Mouse (Mus musculus): ENCODE data around the gene Hsd11b1. TPM values are rescaled to one million over a fixed set of nuclear protein-coding genes. Genes with fewer than 3 reads are reported as not detected.

Hsd11b1 gene
- total and polyA plus RNA-seq, 2 experiments from 2014 or later: 2.8 to 3.0 TPM

DNA sequence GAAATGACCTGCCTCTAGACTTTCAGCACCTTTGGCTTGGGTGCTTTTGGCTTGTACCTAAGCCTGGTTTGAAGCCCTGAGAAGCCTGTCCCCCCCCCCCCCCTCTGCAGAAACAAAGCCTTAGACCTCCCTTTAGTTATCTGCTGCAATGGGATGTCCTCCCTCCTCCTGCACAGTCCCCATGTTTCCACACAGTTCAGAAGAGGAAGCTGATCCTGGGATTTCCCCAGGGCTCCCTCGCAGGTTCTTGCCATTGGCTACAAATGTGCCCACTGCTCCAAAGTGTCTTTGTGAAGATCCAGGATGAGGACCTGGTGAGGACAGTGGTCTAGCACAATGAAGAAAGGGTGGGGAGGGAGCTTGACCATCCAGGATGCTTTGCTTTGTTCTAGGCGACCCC is 39.2 kb upstream of the Hsd11b1 start:
- no peak for ATAC-seq (ENCODE audit: low FRiP score)

DNA sequence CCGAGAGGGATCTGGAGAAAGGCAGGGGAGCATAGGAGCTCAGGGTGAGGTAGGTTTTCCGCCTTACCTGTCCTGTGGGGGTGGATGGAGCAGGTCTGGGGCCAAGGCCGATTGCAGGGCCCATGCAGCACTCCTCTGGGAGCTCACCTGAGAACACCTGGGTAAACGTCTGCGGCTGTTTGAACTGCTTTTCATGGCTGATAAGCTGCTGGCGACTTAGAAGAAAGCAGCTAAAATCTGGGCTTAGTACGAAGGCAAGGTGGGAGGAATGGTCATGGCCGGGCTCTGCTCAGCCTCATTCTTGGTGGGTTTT is 38.2 kb upstream of the Hsd11b1 start:
- 73% methylated on average over 8 of the region's 8 CpGs for WGBS
- Histone ChIP-seq H3K9me3 (ENCODE audit: low read length) (no peaks in the 10 kb centered on the region), H3K4me1 (ENCODE audit: insufficient read depth, low read length) (no peaks in the 10 kb centered on the region), H3K9ac (replicated peaks; ENCODE audit: low read length, poor library complexity, severe bottlenecking) (no peak overlapping the region), H3K27ac (ENCODE audit: low read depth, low read length) (no peak overlapping the region), H3K4me2 (ENCODE audit: low read depth, low read length, poor library complexity, severe bottlenecking) (no peak overlapping the region), H3K36me3 (ENCODE audit: insufficient read depth, low read length) (no peaks in the 10 kb centered on the region), H3K4me3 (ENCODE audit: low read depth, low read length) (no peak overlapping the region), H3K27me3 (ENCODE audit: insufficient read depth, low read length) (no peaks in the 10 kb centered on the region)
- no peak for TF ChIP-seq CTCF (IDR thresholded peaks at IDR 0.05)
- ATAC-seq (ENCODE audit: low FRiP score) (no peak), DNase-seq (ENCODE audit: low spot score) (no peak)

More for the DNA sequence above, 39.2 kb upstream of the Hsd11b1 start:
- no peaks in the 10 kb centered on the region for H3K27me3 ChIP-seq (ENCODE audit: insufficient read depth, low read length)
- H3K4me3 ChIP-seq (ENCODE audit: low read depth, low read length): no peak overlapping the region
- H3K36me3 ChIP-seq (ENCODE audit: insufficient read depth, low read length): no peaks in the 10 kb centered on the region
- TF ChIP-seq CTCF (IDR thresholded peaks at IDR 0.05): no peak
- no peak for DNase-seq (ENCODE audit: low spot score)
- no peaks in the 10 kb centered on the region for H3K9me3 ChIP-seq (ENCODE audit: low read length)
- H3K27ac ChIP-seq (ENCODE audit: low read depth, low read length): no peak overlapping the region
- no peak overlapping the region for H3K4me2 ChIP-seq (ENCODE audit: low read depth, low read length, poor library complexity, severe bottlenecking)
- 88% methylated on average over 2 of the region's 2 CpGs for WGBS
- H3K9ac ChIP-seq (replicated peaks; ENCODE audit: low read length, poor library complexity, severe bottlenecking): no peak overlapping the region
- no peaks in the 10 kb centered on the region for H3K4me1 ChIP-seq (ENCODE audit: insufficient read depth, low read length)

DNA sequence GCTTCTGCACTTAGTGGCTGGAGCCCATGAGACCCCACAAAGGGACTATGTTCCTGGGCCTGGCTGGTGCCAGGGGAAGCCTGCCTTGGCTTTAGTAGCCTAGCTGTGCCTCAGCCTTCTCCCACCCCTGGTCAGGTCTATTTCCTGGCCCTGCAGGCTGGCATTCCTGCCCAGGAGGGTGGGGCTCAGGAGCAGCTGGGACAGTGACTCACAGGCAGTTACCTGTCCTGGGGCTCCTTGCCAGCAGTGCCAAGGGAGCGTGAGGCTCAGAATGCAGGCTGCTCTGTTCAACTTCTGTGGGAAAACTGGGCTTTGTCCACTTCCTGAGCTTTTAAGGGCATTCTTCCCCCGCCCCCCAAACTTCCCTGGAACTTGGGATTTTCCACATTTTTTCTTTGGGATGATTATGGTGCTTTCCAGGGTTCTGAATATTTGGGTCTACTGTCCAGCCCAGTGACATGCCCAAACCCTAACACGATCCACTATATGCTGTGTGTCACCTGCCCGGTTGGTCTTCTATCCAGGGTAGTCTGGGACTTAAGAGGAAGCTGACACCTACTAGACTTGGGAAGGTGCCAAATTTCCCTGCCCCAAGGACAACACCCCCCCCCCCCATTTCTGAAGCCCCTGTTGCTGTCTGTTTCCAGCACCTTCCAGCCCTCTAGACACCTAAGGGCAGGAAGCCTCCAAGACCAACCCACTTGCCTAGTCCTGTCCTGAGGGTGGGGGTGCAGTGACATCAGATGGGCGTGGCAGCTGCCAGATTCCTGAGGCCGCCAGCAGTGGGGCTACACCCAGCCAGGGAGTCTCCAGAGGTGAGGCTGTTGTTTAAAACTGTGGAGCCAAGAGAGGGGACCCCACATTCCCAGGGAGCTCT is 37.6 kb upstream of the Hsd11b1 start:
- 81% methylated on average over 6 of the region's 6 CpGs for WGBS
- no peak for DNase-seq (ENCODE audit: low spot score)
- no peak for TF ChIP-seq CTCF (IDR thresholded peaks at IDR 0.05)
- Histone ChIP-seq H3K4me3 (ENCODE audit: low read depth, low read length) (no peak overlapping the region), H3K27ac (ENCODE audit: low read depth, low read length) (no peak overlapping the region), H3K27me3 (ENCODE audit: insufficient read depth, low read length) (no peaks in the 10 kb centered on the region), H3K9ac (replicated peaks; ENCODE audit: low read length, poor library complexity, severe bottlenecking) (no peak overlapping the region), H3K9me3 (ENCODE audit: low read length) (no peaks in the 10 kb centered on the region), H3K4me1 (ENCODE audit: insufficient read depth, low read length) (no peaks in the 10 kb centered on the region), H3K4me2 (ENCODE audit: low read depth, low read length, poor library complexity, severe bottlenecking) (no peak overlapping the region), H3K36me3 (ENCODE audit: insufficient read depth, low read length) (no peaks in the 10 kb centered on the region)
- ATAC-seq (ENCODE audit: low FRiP score): no peak

DNA sequence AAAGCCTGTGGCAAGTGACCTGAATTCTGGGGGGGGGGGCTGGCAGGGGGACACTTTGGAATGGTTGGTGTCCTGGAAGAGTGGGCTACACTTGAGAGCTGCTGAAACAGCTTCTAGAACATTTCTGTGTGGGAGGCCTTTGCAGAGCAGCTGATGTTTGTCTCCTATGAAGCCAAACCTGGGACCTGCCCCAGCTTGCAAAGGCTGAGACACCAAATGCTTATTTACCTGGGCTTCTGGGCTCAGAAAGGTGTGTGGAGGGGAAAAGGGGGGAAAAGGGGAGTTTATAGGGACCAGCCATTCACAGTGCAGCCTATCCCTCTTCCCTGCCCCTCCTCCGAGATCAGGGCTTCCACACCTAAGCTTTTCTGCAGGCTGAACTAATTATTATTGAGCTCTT is 36.1 kb upstream of the Hsd11b1 start:
- Histone ChIP-seq H3K36me3 (ENCODE audit: insufficient read depth, low read length) (no peaks in the 10 kb centered on the region), H3K27ac (ENCODE audit: low read depth, low read length) (no peak overlapping the region), H3K27me3 (ENCODE audit: insufficient read depth, low read length) (no peaks in the 10 kb centered on the region), H3K9me3 (ENCODE audit: low read length) (no peaks in the 10 kb centered on the region), H3K9ac (replicated peaks; ENCODE audit: low read length, poor library complexity, severe bottlenecking) (no peak overlapping the region), H3K4me1 (ENCODE audit: insufficient read depth, low read length) (no peaks in the 10 kb centered on the region), H3K4me2 (ENCODE audit: low read depth, low read length, poor library complexity, severe bottlenecking) (no peak overlapping the region), H3K4me3 (ENCODE audit: low read depth, low read length) (no peak overlapping the region)
- TF ChIP-seq CTCF (IDR thresholded peaks at IDR 0.05): no peak
- 63% methylated on average over 1 of the region's 1 CpGs for WGBS
- DNase-seq (ENCODE audit: low spot score) (no peak), ATAC-seq (ENCODE audit: low FRiP score) (no peak)

DNA sequence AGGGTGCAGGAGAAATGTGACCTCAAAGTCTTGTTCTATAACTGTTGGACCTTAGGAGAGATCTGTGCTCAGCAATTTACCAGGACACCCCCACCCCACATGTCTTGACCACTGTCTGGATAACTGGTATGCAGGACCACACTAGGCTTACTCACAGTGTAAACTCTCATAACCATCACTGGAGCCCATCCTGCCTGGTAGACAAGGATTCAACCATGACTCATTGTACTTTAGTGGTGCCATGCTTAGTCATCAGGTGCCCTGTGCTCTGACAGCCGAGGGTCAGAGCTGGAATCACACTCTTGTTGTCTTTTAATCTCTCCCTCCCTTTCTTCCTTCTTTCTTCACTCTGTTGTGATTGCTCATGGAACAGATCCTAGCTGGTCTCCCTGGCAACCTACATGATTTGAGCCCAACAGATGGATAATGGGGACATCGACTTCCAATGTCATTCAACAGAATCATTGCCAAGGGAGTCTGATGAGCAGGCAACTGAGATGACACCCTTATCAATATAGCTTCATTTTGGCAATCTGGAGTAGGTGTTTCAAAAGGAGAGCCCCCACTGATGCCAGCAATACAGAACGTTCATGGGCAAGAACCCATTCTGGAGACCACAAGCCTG is 34.4 kb upstream of the Hsd11b1 start:
- DNase-seq (ENCODE audit: low spot score): no peak
- Histone ChIP-seq H3K9me3 (ENCODE audit: low read length) (no peaks in the 10 kb centered on the region), H3K27ac (ENCODE audit: low read depth, low read length) (no peak overlapping the region), H3K36me3 (ENCODE audit: insufficient read depth, low read length) (no peaks in the 10 kb centered on the region), H3K4me1 (ENCODE audit: insufficient read depth, low read length) (no peaks in the 10 kb centered on the region), H3K9ac (replicated peaks; ENCODE audit: low read length, poor library complexity, severe bottlenecking) (no peak overlapping the region), H3K27me3 (ENCODE audit: insufficient read depth, low read length) (no peaks in the 10 kb centered on the region), H3K4me2 (ENCODE audit: low read depth, low read length, poor library complexity, severe bottlenecking) (no peak overlapping the region), H3K4me3 (ENCODE audit: low read depth, low read length) (no peak overlapping the region)
- WGBS: 68% methylated on average over 3 of the region's 3 CpGs
- ATAC-seq (ENCODE audit: low FRiP score): no peak
- no peak for TF ChIP-seq CTCF (IDR thresholded peaks at IDR 0.05)

DNA sequence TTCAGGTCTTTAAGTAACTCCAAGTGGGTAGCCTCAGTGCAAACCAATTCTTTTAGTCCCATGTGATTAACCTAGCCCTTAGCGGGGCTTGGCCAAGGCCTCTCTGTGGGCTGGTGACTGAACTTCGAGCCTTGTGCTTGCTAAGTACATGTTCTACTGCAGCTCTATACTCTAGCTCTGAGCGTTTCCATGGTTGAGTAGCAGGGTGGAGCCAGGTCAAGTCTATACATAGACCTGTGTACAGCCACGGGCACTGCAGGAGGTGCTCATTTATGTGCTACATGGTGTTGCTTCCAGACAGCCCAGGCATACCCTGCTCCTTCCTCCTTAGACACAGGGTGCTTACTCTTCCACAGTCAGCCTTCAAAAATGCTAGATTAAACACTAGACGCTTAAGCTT is 32.0 kb upstream of the Hsd11b1 start:
- TF ChIP-seq CTCF (IDR thresholded peaks at IDR 0.05): no peak
- no peak for ATAC-seq (ENCODE audit: low FRiP score)
- Histone ChIP-seq H3K27ac (ENCODE audit: low read depth, low read length) (no peak overlapping the region), H3K4me3 (ENCODE audit: low read depth, low read length) (no peak overlapping the region), H3K9ac (replicated peaks; ENCODE audit: low read length, poor library complexity, severe bottlenecking) (no peak overlapping the region), H3K9me3 (ENCODE audit: low read length) (no peaks in the 10 kb centered on the region), H3K27me3 (ENCODE audit: insufficient read depth, low read length) (no peaks in the 10 kb centered on the region), H3K36me3 (ENCODE audit: insufficient read depth, low read length) (no peaks in the 10 kb centered on the region), H3K4me1 (ENCODE audit: insufficient read depth, low read length) (no peaks in the 10 kb centered on the region), H3K4me2 (ENCODE audit: low read depth, low read length, poor library complexity, severe bottlenecking) (no peak overlapping the region)
- no peak for DNase-seq (ENCODE audit: low spot score)
- WGBS: 89% methylated on average over 5 of the region's 5 CpGs
